Mouse (Mus musculus) CH12.LX (cell line): ENCODE results near the gene Eif3c. TPM values are rescaled to one million over a fixed set of nuclear protein-coding genes. Genes with fewer than 3 reads are reported as not detected.

ENCODE experiments used
- DNase-seq: peaks from one replicate; pipeline ENCODE4 v3.0.0-alpha.2; 2013; ENCODE audit errors: extremely low read depth
- H3K27ac ChIP-seq: 2 replicates; pipeline ENCODE4 v1.5.1; 2012; ENCODE audit warnings: low read depth, mild to moderate bottlenecking, control low read depth, moderate library complexity; ENCODE audit not compliant: insufficient read depth
- H3K27me3 ChIP-seq: replicated peaks from 2 replicates; pipeline ENCODE3; 2012; ENCODE audit warnings: inconsistent platforms
- H3K36me3 ChIP-seq, 2 experiments: replicated peaks in 1 of 2; 2 replicates each; pipeline versions ENCODE3 to v1.6.1; 2012; ENCODE audit warnings: inconsistent platforms in 1 of 2, low read length in 1 of 2, mild to moderate bottlenecking in 1 of 2, mixed read lengths in 1 of 2, moderate library complexity in 1 of 2; ENCODE audit not compliant: control insufficient read depth in 1 of 2, insufficient read depth in 1 of 2
- H3K4me1 ChIP-seq, 2 experiments: 2 replicates each; pipeline ENCODE4 v1.6.1; 2012; ENCODE audit warnings: inconsistent platforms in 1 of 2, moderate library complexity in 1 of 2; ENCODE audit not compliant: insufficient read depth in 2 of 2, control insufficient read depth in 1 of 2
- H3K4me2 ChIP-seq: 2 replicates; pipeline ENCODE4 v1.6.1; 2012; ENCODE audit warnings: low read depth, mild to moderate bottlenecking, control low read depth; ENCODE audit not compliant: poor library complexity, insufficient read depth, severe bottlenecking
- H3K4me3 ChIP-seq, 3 experiments: fragments of 150-350 bp in 1 of 3; sonication (generic) in 1 of 3; replicated peaks in 1 of 3; 2 replicates each; pipeline versions ENCODE3 to v1.5.1; 2011 to 2012; ENCODE audit warnings: low read depth in 2 of 3, low read length in 2 of 3, mild to moderate bottlenecking in 2 of 3, moderate library complexity in 2 of 3, control low read depth in 1 of 3, improper control_type of control experiment in 1 of 3, inconsistent platforms in 1 of 3, mixed read lengths in 1 of 3; ENCODE audit not compliant: poor library complexity in 1 of 3
- H3K79me2 ChIP-seq: replicated peaks from 2 replicates; pipeline ENCODE4 v1.6.1; 2012; ENCODE audit warnings: mild to moderate bottlenecking, moderate library complexity; ENCODE audit not compliant: control insufficient read depth, poor library complexity, insufficient read depth, severe bottlenecking; ENCODE audit errors: extremely low read depth
- H3K9ac ChIP-seq: 2 replicates; pipeline ENCODE4 v1.6.1; 2012; ENCODE audit warnings: low read depth, mild to moderate bottlenecking, control low read depth, moderate library complexity; ENCODE audit not compliant: insufficient read depth
- H3K9me3 ChIP-seq: replicated peaks from 2 replicates; pipeline ENCODE3; 2012; ENCODE audit warnings: low read length, inconsistent platforms, mixed read lengths
- CHD1 ChIP-seq: IDR thresholded peaks from 2 replicates; pipeline ENCODE4 v1.6.1; 2012; ENCODE audit warnings: low read depth, low read length, improper control_type of control experiment, inconsistent platforms
- CTCF ChIP-seq, 2 experiments: IDR thresholded peaks in 1 of 2; conservative IDR thresholded peaks in 1 of 2; 2 replicates each; pipeline ENCODE4 v1.5.1; 2011 to 2012; ENCODE audit warnings: low read depth in 2 of 2, low read length in 2 of 2, improper control_type of control experiment in 1 of 2, inconsistent platforms in 1 of 2, mild to moderate bottlenecking in 1 of 2, moderate library complexity in 1 of 2
- E2F4 ChIP-seq: IDR thresholded peaks from 2 replicates; pipeline ENCODE4 v1.6.1; 2011; ENCODE audit warnings: low read depth, low read length, improper control_type of control experiment; ENCODE audit not compliant: insufficient replicate concordance
- EP300 ChIP-seq: IDR thresholded peaks from 2 replicates; pipeline ENCODE4 v1.6.1; 2011; ENCODE audit warnings: low read length, improper control_type of control experiment
- ETS1 ChIP-seq: conservative IDR thresholded peaks from 2 replicates; pipeline ENCODE4 v1.6.1; 2012; ENCODE audit warnings: low read depth, mild to moderate bottlenecking, inconsistent platforms, low read length, improper control_type of control experiment, moderate library complexity
- GABPA ChIP-seq: IDR thresholded peaks from 2 replicates; pipeline ENCODE4 v1.6.1; 2012; ENCODE audit warnings: low read depth, low read length, improper control_type of control experiment, inconsistent platforms; ENCODE audit not compliant: insufficient replicate concordance
- KAT2A ChIP-seq: IDR thresholded peaks from 2 replicates; pipeline ENCODE4 v1.6.1; 2012; ENCODE audit warnings: low read length, improper control_type of control experiment, inconsistent platforms; ENCODE audit not compliant: insufficient replicate concordance
- MAX ChIP-seq: IDR thresholded peaks from 2 replicates; pipeline ENCODE4 v1.6.1; 2011; ENCODE audit warnings: low read length, improper control_type of control experiment
- MAZ ChIP-seq: IDR thresholded peaks from 2 replicates; pipeline ENCODE4 v1.6.1; 2012; ENCODE audit warnings: low read depth, mild to moderate bottlenecking, inconsistent platforms, low read length, improper control_type of control experiment, moderate library complexity
- NRF1 ChIP-seq: IDR thresholded peaks from 2 replicates; pipeline ENCODE4 v1.6.1; 2014; ENCODE audit warnings: low read depth, mild to moderate bottlenecking, inconsistent platforms, low read length, improper control_type of control experiment, moderate library complexity
- POLR2A ChIP-seq: IDR thresholded peaks from 2 replicates; pipeline ENCODE4 v1.6.1; 2011; ENCODE audit warnings: low read depth, mild to moderate bottlenecking, improper control_type of control experiment, low read length
- RCOR1 ChIP-seq: conservative IDR thresholded peaks from 2 replicates; pipeline ENCODE4 v1.6.1; 2012; ENCODE audit warnings: low read depth, mild to moderate bottlenecking, inconsistent platforms, low read length, improper control_type of control experiment
- SIN3A ChIP-seq: IDR thresholded peaks from 2 replicates; pipeline ENCODE4 v1.6.1; 2012; ENCODE audit warnings: low read length, improper control_type of control experiment, inconsistent platforms
- SMC3 ChIP-seq: IDR thresholded peaks from 2 replicates; pipeline ENCODE4 v1.6.1; 2011; ENCODE audit warnings: low read depth, low read length, improper control_type of control experiment
- TCF12 ChIP-seq: IDR thresholded peaks from 2 replicates; pipeline ENCODE4 v1.6.1; 2014; ENCODE audit warnings: low read depth, mild to moderate bottlenecking, inconsistent platforms, low read length, improper control_type of control experiment
- UBTF ChIP-seq: IDR thresholded peaks from 2 replicates; pipeline ENCODE4 v1.6.1; 2012; ENCODE audit warnings: low read depth, mild to moderate bottlenecking, inconsistent platforms, low read length, improper control_type of control experiment, moderate library complexity
- ZC3H11A ChIP-seq: IDR thresholded peaks from 2 replicates; pipeline ENCODE4 v1.6.1; 2012; ENCODE audit warnings: low read depth, mild to moderate bottlenecking, inconsistent platforms, low read length, improper control_type of control experiment
- ZMIZ1 ChIP-seq: IDR thresholded peaks from 2 replicates; pipeline ENCODE4 v1.6.1; 2012; ENCODE audit warnings: low read depth, mild to moderate bottlenecking, inconsistent platforms, low read length, improper control_type of control experiment
- dilution Hi-C: fragments of 300-500 bp; cut with MboI; formaldehyde crosslinking; loops from 2 replicates; pipeline ENCODE4 v1.14.3; 2020; ENCODE audit warnings: low sequenced_read_pairs; ENCODE audit not compliant: extremely low pct_unique_long_range_greater_than_20kb, extremely low pct_ligation_motif_present
- in situ Hi-C: fragments of 300-500 bp; cut with MboI; formaldehyde crosslinking; loops from 3 replicates; pipeline ENCODE4 v1.14.3; 2019; ENCODE audit warnings: low sequenced_read_pairs, low pct_ligation_motif_present, low pct_unique_long_range_greater_than_20kb, mixed read lengths
- polyA plus RNA-seq: library from polyadenylated mRNA; unstranded; fragments of >175 nt; gene quantifications from 2 replicates; pipeline ENCODE4 v1.2.1, GENCODE M21; 2012; ENCODE audit warnings: low read depth; ENCODE audit not compliant: insufficient read length
- total RNA-seq, 2 experiments: library from RNA; depleted of rRNA; stranded (reverse); fragments of 300-350 nt in 1 of 2; fragments of >200 nt in 1 of 2; gene quantifications; 2 replicates each; pipeline ENCODE4 v1.2.3; 2012 to 2014

The Eif3c gene
- total and polyA plus RNA-seq, 3 experiments = 202 to 348 (median 276) TPM

DNA sequence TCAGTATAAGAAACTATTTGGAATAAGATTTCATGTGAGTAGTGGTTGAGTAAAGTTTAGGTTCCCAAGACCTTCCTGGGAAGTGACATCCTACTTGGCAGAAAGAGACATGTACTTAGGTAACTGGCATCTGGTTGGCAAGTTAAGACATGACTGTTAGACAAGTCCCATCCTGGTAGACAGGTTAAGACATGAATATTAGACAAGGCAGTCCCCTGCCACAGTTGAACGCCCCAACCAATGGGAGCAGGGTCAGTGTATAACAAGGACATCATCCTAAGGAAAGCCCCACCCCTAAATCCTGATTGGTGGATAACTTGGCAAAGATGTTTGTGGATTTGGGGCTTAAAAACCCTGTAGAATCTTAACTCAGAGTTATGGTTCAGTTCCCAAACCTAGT lies 32.8 kb downstream of the Eif3c start:
- no peaks in the 10 kb centered on the region for H3K36me3 ChIP-seq
- H3K9ac ChIP-seq = no peak overlapping the region
- H3K4me1 ChIP-seq = peaks cover 0 to 13% of the 10 kb centered on the region in 2 experiments; a peak in 2 of 4 replicates
- DNase-seq = peak; percentile 52
- in situ Hi-C loops (no loop called here), dilution Hi-C loops (no loop called here)
- H3K9me3 ChIP-seq = no peaks in the 10 kb centered on the region
- H3K27me3 ChIP-seq = no peaks in the 10 kb centered on the region
- H3K4me2 ChIP-seq = no peak overlapping the region
- H3K27ac ChIP-seq = no peak overlapping the region
- H3K4me3 ChIP-seq = no peak overlapping the region
- TF ChIP-seq UBTF (no peak), ZMIZ1 (no peak), TCF12 (0 out of 2 replicates have a peak, but pooled peaks have one; percentile 26), MAZ (no peak), KAT2A (no peak), CHD1 (peak; percentile 98), CTCF (conservative IDR thresholded peaks at IDR 0.05 in 1 of 2, IDR thresholded peaks at IDR 0.05 in 1 of 2; ENCODE audit: low read depth in 2 of 2, low read length in 2 of 2) (no peak), RCOR1 (no peak)
- TF ChIP-seq, all 38 proteins: peak for 2
- no peaks in the 10 kb centered on the region for H3K79me2 ChIP-seq

DNA sequence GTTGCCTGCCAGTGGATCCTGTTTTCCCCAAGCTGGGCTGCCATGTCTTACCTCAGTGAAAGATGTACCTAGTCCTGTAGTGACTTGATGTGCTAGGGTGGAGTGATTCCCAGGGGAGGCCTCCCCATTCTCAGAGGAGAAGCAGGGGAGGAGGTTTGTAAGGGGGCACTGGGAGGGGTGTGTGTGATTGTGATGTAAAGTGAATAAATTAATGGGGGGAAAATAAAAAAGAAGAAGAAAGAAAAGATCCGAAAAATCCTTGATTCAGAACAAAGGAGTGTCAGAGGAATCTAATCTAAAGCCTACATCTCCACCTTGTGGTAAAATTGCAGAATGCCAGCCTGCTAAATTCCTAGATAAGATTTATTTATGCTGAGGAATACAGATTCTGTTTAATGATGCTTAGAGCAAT lies 38.0 kb downstream of the Eif3c start:
- in situ Hi-C loops = loop anchor here (5.0 kb wide), 1 partner anchor 131 kb away; the partner anchor contains the start of gene Nfatc2ip
- TF ChIP-seq POLR2A = no peak
- peak; percentile 87 for TF ChIP-seq SMC3
- peak; percentile 69 for TF ChIP-seq ZC3H11A
- no peak for TF ChIP-seq ETS1
- TF ChIP-seq CTCF (conservative IDR thresholded peaks at IDR 0.05 in 1 of 2, IDR thresholded peaks at IDR 0.05 in 1 of 2; ENCODE audit: low read depth in 2 of 2, low read length in 2 of 2) = peak; percentile 53 to 92; a peak in 3 of 4 replicates

GRCm38 (mm10) chr7:126523316-126523715 lies 42.9 kb downstream of the Eif3c start:
- Histone ChIP-seq H3K4me2 (no peak overlapping the region), H3K9ac (no peak overlapping the region), H3K27me3 (no peaks in the 10 kb centered on the region), H3K4me1 (peaks cover 0 to 4% of the 10 kb centered on the region in 2 experiments; a peak in 2 of 4 replicates), H3K27ac (no peak overlapping the region), H3K36me3 (no peaks in the 10 kb centered on the region), H3K79me2 (no peaks in the 10 kb centered on the region), H3K9me3 (no peaks in the 10 kb centered on the region), H3K4me3 (no peak overlapping the region)
- in situ Hi-C loops = no loop called here
- no peak for DNase-seq
- no peak for TF ChIP-seq UBTF
- no peak for TF ChIP-seq EP300
- no peak for TF ChIP-seq E2F4
- no peak for TF ChIP-seq ZMIZ1
- no peak for TF ChIP-seq SIN3A
- no peak for TF ChIP-seq MAX
- TF ChIP-seq ZC3H11A = no peak
- TF ChIP-seq NRF1 = no peak
- no peak for TF ChIP-seq KAT2A
- no peak for TF ChIP-seq GABPA
- dilution Hi-C loops = no loop called here

More for the DNA sequence above, 38.0 kb downstream of the Eif3c start:
- Histone ChIP-seq H3K4me1 (peaks cover 0 to 8% of the 10 kb centered on the region in 2 experiments; a peak in 2 of 4 replicates), H3K9ac (no peak overlapping the region), H3K27ac (no peak overlapping the region), H3K4me3 (no peak overlapping the region), H3K4me2 (no peak overlapping the region), H3K79me2 (no peaks in the 10 kb centered on the region), H3K27me3 (no peaks in the 10 kb centered on the region), H3K36me3 (no peaks in the 10 kb centered on the region), H3K9me3 (no peaks in the 10 kb centered on the region)
- peak; percentile 54 for DNase-seq
- dilution Hi-C loops = no loop called here
